Mouse (Mus musculus): Measurements from ENCODE around the gene Gm17622.

DNA sequence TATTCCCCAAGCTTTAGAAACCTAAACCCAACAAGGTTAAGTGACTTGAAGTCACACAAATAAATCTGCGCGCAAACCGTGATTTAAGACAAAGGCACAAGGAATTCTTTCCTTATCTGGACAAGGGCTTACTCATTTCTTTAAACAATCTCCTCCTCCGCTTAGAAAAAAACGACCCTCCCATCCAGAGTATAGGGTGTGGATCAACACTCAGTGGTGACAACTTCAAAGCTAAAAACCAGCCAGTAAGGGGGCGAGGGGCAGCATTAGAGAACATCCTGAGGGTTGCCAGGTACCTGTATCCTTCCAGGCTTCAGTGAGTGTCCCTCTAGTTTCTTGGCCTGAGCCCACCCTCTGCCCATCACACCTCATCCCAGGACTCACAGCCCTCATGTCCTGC lies 20.0 kb upstream of the Gm17622 start:
- no peak for TF ChIP-seq CTCF (IDR thresholded peaks at IDR 0.05; ENCODE audit: borderline replicate concordance, insufficient read depth, low read depth, low read length)
- no peak for TF ChIP-seq POLR2A (IDR thresholded peaks at IDR 0.05; ENCODE audit: borderline replicate concordance, insufficient read depth, low read length)

All from cerebellum, adult 2 months (tissue).